Mouse (Mus musculus) midbrain, embryonic 16.5 days (tissue): ENCODE measurements around the gene Usp48. TPM values are rescaled to one million over a fixed set of nuclear protein-coding genes. Genes with fewer than 3 reads are reported as not detected.

Experiments used
- ATAC-seq: fragments of 200-750 bp; cut with Nextera tagmentation; 2 replicates; pipeline ENCODE4 v1.8.0; 2017; ENCODE audit warnings: moderate TSS enrichment
- H3K27ac ChIP-seq: fragments of 300-500 bp; sonication (generic); 2 replicates; pipeline ENCODE4 v1.5.1; 2014; ENCODE audit warnings: mild to moderate bottlenecking, low read length, mixed read lengths
- H3K27me3 ChIP-seq: fragments of 300-500 bp; sonication (generic); 2 replicates; pipeline ENCODE4 v1.6.1; 2014; ENCODE audit warnings: low read depth, low read length, mixed read lengths; ENCODE audit not compliant: control insufficient read depth, insufficient read depth
- H3K36me3 ChIP-seq: fragments of 300-500 bp; sonication (generic); 2 replicates; pipeline ENCODE4 v1.6.1; 2014; ENCODE audit warnings: mild to moderate bottlenecking, low read length, moderate library complexity, mixed read lengths; ENCODE audit not compliant: control insufficient read depth, insufficient read depth
- H3K4me1 ChIP-seq: fragments of 300-500 bp; sonication (generic); 2 replicates; pipeline ENCODE4 v1.6.1; 2014; ENCODE audit warnings: mild to moderate bottlenecking, low read length, mixed read lengths; ENCODE audit not compliant: control insufficient read depth, insufficient read depth
- H3K4me2 ChIP-seq: fragments of 300-500 bp; sonication (generic); 2 replicates; pipeline ENCODE4 v1.6.1; 2014; ENCODE audit warnings: mild to moderate bottlenecking, low read length, mixed read lengths
- H3K4me3 ChIP-seq: fragments of 300-500 bp; sonication (generic); 2 replicates; pipeline ENCODE4 v1.5.1; 2014; ENCODE audit warnings: low read depth, mild to moderate bottlenecking, low read length, moderate library complexity, mixed read lengths
- H3K9ac ChIP-seq: fragments of 300-500 bp; sonication (generic); 2 replicates; pipeline ENCODE4 v1.6.1; 2014; ENCODE audit warnings: low read depth, low read length, mixed read lengths
- H3K9me3 ChIP-seq: fragments of 300-500 bp; sonication (generic); replicated peaks from 2 replicates; pipeline ENCODE4 v1.6.1; 2014; ENCODE audit warnings: mild to moderate bottlenecking, low read length, mixed read lengths; ENCODE audit not compliant: control insufficient read depth, poor library complexity, severe bottlenecking
- WGBS: fragments of 180-500 bp; shearing (Covaris S2); extraction: QIAGEN DNeasy Blood & Tissue Kit; methylation state at CpG from one replicate; pipeline ENCODE4 v1.1.7; 2014; 5-methylcytosine and 5-hydroxymethylcytosine counted together
- polyA plus RNA-seq: library from polyadenylated mRNA; unstranded; fragments of >200 nt; fragmentation: Nextera tagmentation; extraction: Ambion mirVana; gene quantifications from 2 replicates; pipeline ENCODE4 v1.2.1, GENCODE M21; 2015

Gene Usp48
- polyA plus RNA-seq, 1 experiment from 2014 or later: 57.2 TPM

- H3K4me2 ChIP-seq: no peak overlapping the region
- H3K27ac ChIP-seq: no peak overlapping the region
- no peaks in the 10 kb centered on the region for H3K36me3 ChIP-seq
- WGBS: 64% methylated on average over 5 of the region's 5 CpGs
- H3K4me1 ChIP-seq: peaks cover 33% of the 10 kb centered on the region
- H3K4me3 ChIP-seq: no peak overlapping the region
- no peak for ATAC-seq
- H3K9me3 ChIP-seq: no peaks in the 10 kb centered on the region
- no peak overlapping the region for H3K9ac ChIP-seq
- no peaks in the 10 kb centered on the region for H3K27me3 ChIP-seq
Observed at GRCm38 (mm10) chr4:137598577-137598976, 5.0 kb downstream of the Usp48 start.

- Histone ChIP-seq H3K27me3 (no peaks in the 10 kb centered on the region), H3K4me3 (no peak overlapping the region), H3K4me1 (peaks cover 7% of the 10 kb centered on the region), H3K27ac (no peak overlapping the region), H3K9me3 (no peaks in the 10 kb centered on the region), H3K36me3 (peaks cover 16% of the 10 kb centered on the region), H3K4me2 (no peak overlapping the region), H3K9ac (no peak overlapping the region)
- no peak for ATAC-seq
- WGBS: 79% methylated on average over 11 of the region's 11 CpGs
Observed at GRCm38 (mm10) chr4:137603449-137604171, 10.1 kb downstream of the Usp48 start.

GRCm38 (mm10) chr4:137607023-137607422, 13.5 kb downstream of the Usp48 start:
- no peaks in the 10 kb centered on the region for H3K4me1 ChIP-seq
- no peak for ATAC-seq
- 98% methylated on average over 2 of the region's 2 CpGs for WGBS

GRCm38 (mm10) chr4:137609281-137609680, 15.7 kb downstream of the Usp48 start:
- peaks cover 52% of the 10 kb centered on the region for H3K36me3 ChIP-seq
- H3K27ac ChIP-seq: no peak overlapping the region
- H3K4me1 ChIP-seq: no peaks in the 10 kb centered on the region
- no peaks in the 10 kb centered on the region for H3K27me3 ChIP-seq
- no peak overlapping the region for H3K4me3 ChIP-seq
- no peak overlapping the region for H3K4me2 ChIP-seq
- WGBS: 91% methylated on average over 7 of the region's 7 CpGs
- H3K9ac ChIP-seq: no peak overlapping the region
- H3K9me3 ChIP-seq: no peaks in the 10 kb centered on the region
- no peak for ATAC-seq

More at GRCm38 (mm10) chr4:137607023-137607422, 13.5 kb downstream of the Usp48 start:
- H3K36me3 ChIP-seq: peaks cover 35% of the 10 kb centered on the region
- H3K4me2 ChIP-seq: no peak overlapping the region
- H3K9ac ChIP-seq: no peak overlapping the region
- no peak overlapping the region for H3K27ac ChIP-seq
- no peaks in the 10 kb centered on the region for H3K27me3 ChIP-seq
- H3K9me3 ChIP-seq: no peaks in the 10 kb centered on the region
- no peak overlapping the region for H3K4me3 ChIP-seq

- WGBS: 93% methylated on average over 7 of the region's 7 CpGs
- Histone ChIP-seq H3K9ac (no peak overlapping the region), H3K4me3 (no peak overlapping the region), H3K4me1 (no peaks in the 10 kb centered on the region), H3K27me3 (no peaks in the 10 kb centered on the region), H3K9me3 (no peaks in the 10 kb centered on the region), H3K4me2 (no peak overlapping the region), H3K27ac (no peak overlapping the region), H3K36me3 (peaks cover 54% of the 10 kb centered on the region)
- no peak for ATAC-seq
Observed at GRCm38 (mm10) chr4:137609702-137610101, 16.1 kb downstream of the Usp48 start.

GRCm38 (mm10) chr4:137610256-137610655, 16.7 kb downstream of the Usp48 start:
- Histone ChIP-seq H3K27ac (no peak overlapping the region), H3K36me3 (peaks cover 57% of the 10 kb centered on the region), H3K4me1 (no peaks in the 10 kb centered on the region), H3K4me3 (no peak overlapping the region), H3K4me2 (no peak overlapping the region), H3K9ac (no peak overlapping the region), H3K9me3 (no peaks in the 10 kb centered on the region), H3K27me3 (no peaks in the 10 kb centered on the region)
- ATAC-seq: no peak
- WGBS: 82% methylated on average over 15 of the region's 15 CpGs

- no peak overlapping the region for H3K9ac ChIP-seq
- no peaks in the 10 kb centered on the region for H3K4me1 ChIP-seq
- H3K36me3 ChIP-seq: peaks cover 38% of the 10 kb centered on the region
- WGBS: 97% methylated on average over 8 of the region's 8 CpGs
- no peak overlapping the region for H3K4me2 ChIP-seq
- no peak for ATAC-seq
- no peaks in the 10 kb centered on the region for H3K27me3 ChIP-seq
- H3K9me3 ChIP-seq: no peaks in the 10 kb centered on the region
- H3K27ac ChIP-seq: no peak overlapping the region
- no peak overlapping the region for H3K4me3 ChIP-seq
Observed at GRCm38 (mm10) chr4:137622847-137623246, 29.3 kb downstream of the Usp48 start.

GRCm38 (mm10) chr4:137627476-137628235, 34.1 kb downstream of the Usp48 start:
- no peaks in the 10 kb centered on the region for H3K27me3 ChIP-seq
- 36% methylated on average over 8 of the region's 8 CpGs for WGBS
- H3K36me3 ChIP-seq: peaks cover 31% of the 10 kb centered on the region

GRCm38 (mm10) chr4:137628400-137628799, 34.8 kb downstream of the Usp48 start:
- H3K4me3 ChIP-seq: no peak overlapping the region
- H3K9me3 ChIP-seq: no peaks in the 10 kb centered on the region
- H3K9ac ChIP-seq: no peak overlapping the region
- no peaks in the 10 kb centered on the region for H3K4me1 ChIP-seq
- H3K27me3 ChIP-seq: no peaks in the 10 kb centered on the region
- no peak overlapping the region for H3K27ac ChIP-seq
- 69% methylated on average over 6 of the region's 6 CpGs for WGBS
- ATAC-seq: no peak
- no peak overlapping the region for H3K4me2 ChIP-seq
- H3K36me3 ChIP-seq: peaks cover 28% of the 10 kb centered on the region

More at GRCm38 (mm10) chr4:137627476-137628235, 34.1 kb downstream of the Usp48 start:
- Histone ChIP-seq H3K4me2 (no peak overlapping the region), H3K4me3 (no peak overlapping the region), H3K9ac (no peak overlapping the region), H3K9me3 (no peaks in the 10 kb centered on the region), H3K4me1 (no peaks in the 10 kb centered on the region), H3K27ac (no peak overlapping the region)
- ATAC-seq: no peak
